Mouse (Mus musculus): Measurements from ENCODE around the gene Adprm.
"Not testable (repeated sequence)": the region's sequence is repeated elsewhere in the genome, so short reads cannot be mapped to it uniquely, and the experiment has no call there.

Gene Adprm

GRCm38 (mm10) chr11:67052321-67052952 lies at the start of gene Adprm, which contains the start of gene Sco1:
Adprm (minus strand) TSS chr11:67052594.
Sco1 (plus strand) TSS chr11:67052670.
- DNase-seq: peak; percentile 85

GRCm38 (mm10) chr11:67101713-67102112 lies 49.3 kb upstream of the Adprm start:
- DNase-seq: peak; percentile 52

GRCm38 (mm10) chr11:67100169-67100568 lies 47.8 kb upstream of the Adprm start:
- DNase-seq: peak; percentile 23

- no peak for DNase-seq
These were observed 46.8 kb upstream of the Adprm start for GRCm38 (mm10) chr11:67099241-67099640.

GRCm38 (mm10) chr11:67098427-67098826 lies 46.0 kb upstream of the Adprm start:
- no peak for DNase-seq

- no peak for DNase-seq
These were observed 45.3 kb upstream of the Adprm start for GRCm38 (mm10) chr11:67097709-67098108.

- no peak for DNase-seq
These were observed 42.1 kb upstream of the Adprm start for GRCm38 (mm10) chr11:67094470-67094869.

- DNase-seq: no peak
These were observed 41.3 kb upstream of the Adprm start for GRCm38 (mm10) chr11:67093652-67094051.

GRCm38 (mm10) chr11:67093201-67093600 lies 40.8 kb upstream of the Adprm start:
- no peak for DNase-seq

- DNase-seq: not testable (repeated sequence)
These were observed 40.0 kb upstream of the Adprm start for GRCm38 (mm10) chr11:67092354-67092753.

GRCm38 (mm10) chr11:67087225-67087624 lies 34.8 kb upstream of the Adprm start:
- no peak for DNase-seq

- no peak for DNase-seq
These were observed 34.2 kb upstream of the Adprm start for GRCm38 (mm10) chr11:67086467-67087164.

- DNase-seq: peak; percentile 70
These were observed 33.1 kb upstream of the Adprm start for GRCm38 (mm10) chr11:67085489-67085888.

- DNase-seq: no peak
These were observed 31.4 kb upstream of the Adprm start for GRCm38 (mm10) chr11:67083712-67084340.

- DNase-seq: no peak
These were observed 30.8 kb upstream of the Adprm start for GRCm38 (mm10) chr11:67083239-67083638.

GRCm38 (mm10) chr11:67082793-67083192 lies 30.4 kb upstream of the Adprm start:
- DNase-seq: no peak

GRCm38 (mm10) chr11:67082188-67082587 lies 29.8 kb upstream of the Adprm start:
- no peak for DNase-seq

GRCm38 (mm10) chr11:67081125-67081649 lies 28.8 kb upstream of the Adprm start:
- DNase-seq: no peak

GRCm38 (mm10) chr11:67080168-67080567 lies 27.8 kb upstream of the Adprm start:
- DNase-seq: peak; percentile 57

- DNase-seq: no peak
These were observed 27.3 kb upstream of the Adprm start for GRCm38 (mm10) chr11:67079740-67080139.

- DNase-seq: no peak
These were observed 26.5 kb upstream of the Adprm start for GRCm38 (mm10) chr11:67078888-67079287.

- no peak for DNase-seq
These were observed 25.6 kb upstream of the Adprm start, which contains the start of gene Myh3 for GRCm38 (mm10) chr11:67078000-67078399. Myh3 (plus strand) TSS chr11:67078300.

- DNase-seq: no peak
These were observed 25.0 kb upstream of the Adprm start for GRCm38 (mm10) chr11:67077435-67077834.

- DNase-seq: no peak
These were observed 24.4 kb upstream of the Adprm start for GRCm38 (mm10) chr11:67076781-67077180.
